Mouse (Mus musculus): ENCODE data around the gene Plcb4. TPM values are rescaled to one million over a fixed set of nuclear protein-coding genes. Genes with fewer than 3 reads are reported as not detected.

The Plcb4 gene
- polyA plus RNA-seq, 1 experiment: 20.3 TPM

DNA sequence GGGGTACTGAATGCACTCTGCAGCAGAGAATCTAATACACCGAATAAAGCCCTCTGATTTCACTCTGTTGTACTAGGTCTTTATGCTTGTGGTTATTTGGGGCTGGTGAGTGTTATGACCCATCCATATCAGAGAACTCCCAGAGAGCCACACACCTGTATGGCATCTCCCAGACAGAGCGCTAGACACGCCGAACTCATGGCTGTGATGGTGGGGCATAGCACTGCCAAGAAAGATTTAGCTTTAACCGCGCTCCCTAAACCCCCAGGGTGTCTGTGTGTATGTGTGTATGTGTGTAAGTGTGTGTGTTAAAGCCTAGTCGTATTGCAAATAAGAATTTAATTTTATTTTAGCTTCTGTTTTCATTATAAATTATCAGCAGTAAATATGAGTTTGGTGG lies 399.6 kb downstream of the Plcb4 start:
- no peak overlapping the region for H3K4me3 ChIP-seq (replicated peaks; ENCODE audit: extremely low read depth, low read depth, low read length)
- WGBS: 9% methylated on average over 7 of the region's 7 CpGs
- no peaks in the 10 kb centered on the region for H3K4me1 ChIP-seq (ENCODE audit: control insufficient read depth, insufficient read depth, low read length)
- TF ChIP-seq CTCF (IDR thresholded peaks at IDR 0.05; ENCODE audit: insufficient read depth, low read length) (no peak), POLR2A (IDR thresholded peaks at IDR 0.05; ENCODE audit: borderline replicate concordance, extremely low read depth, low read depth, low read length) (no peak)
- DNase-seq: no peak

DNA sequence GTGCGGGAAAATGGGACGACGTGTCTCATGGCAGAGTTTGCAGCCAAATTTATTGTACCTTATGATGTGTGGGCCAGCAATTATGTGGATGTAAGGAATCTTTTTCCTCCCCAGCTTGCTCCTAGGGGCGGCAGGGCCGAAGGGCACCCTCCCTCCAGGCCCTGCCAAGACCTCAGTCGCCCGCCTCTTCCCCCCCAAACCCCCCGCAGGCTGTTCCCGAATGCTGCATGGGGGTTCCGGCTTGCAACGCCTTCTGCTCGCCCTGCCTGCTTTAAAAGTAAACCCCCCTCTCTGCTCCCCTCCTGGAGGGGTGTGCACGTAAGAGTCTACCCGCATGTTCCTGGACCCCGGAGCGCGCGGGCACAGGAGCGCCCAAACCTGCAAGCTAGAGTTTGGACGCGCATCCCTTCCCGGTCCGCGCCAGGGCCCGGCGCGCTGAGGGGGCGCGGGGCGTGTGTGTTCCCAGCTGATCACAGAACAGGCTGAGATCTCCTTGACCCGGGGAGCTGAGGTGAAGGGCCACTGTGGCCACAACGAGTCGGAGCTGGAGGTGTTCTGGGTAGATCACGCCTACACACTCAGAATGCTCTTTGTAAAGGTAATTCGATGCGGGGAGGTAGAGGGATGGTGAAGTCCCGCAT lies 400.3 kb downstream of the Plcb4 start:
- WGBS: 5% methylated on average over 37 of the region's 37 CpGs
- Histone ChIP-seq H3K4me1 (ENCODE audit: control insufficient read depth, insufficient read depth, low read length) (no peaks in the 10 kb centered on the region), H3K4me3 (replicated peaks; ENCODE audit: extremely low read depth, low read depth, low read length) (no peak overlapping the region)
- no peak for TF ChIP-seq POLR2A (IDR thresholded peaks at IDR 0.05; ENCODE audit: borderline replicate concordance, extremely low read depth, low read depth, low read length)
- TF ChIP-seq CTCF (IDR thresholded peaks at IDR 0.05; ENCODE audit: insufficient read depth, low read length): no peak
- no peak for DNase-seq
